Mouse (Mus musculus): ENCODE measurements at regions not wholly inside any gene's neighbourhood (a gene's known extent, or its start where the extent isn't known, plus 50 kb on each side); places are given as distances from the start of the nearest gene placed in this dataset.

DNA sequence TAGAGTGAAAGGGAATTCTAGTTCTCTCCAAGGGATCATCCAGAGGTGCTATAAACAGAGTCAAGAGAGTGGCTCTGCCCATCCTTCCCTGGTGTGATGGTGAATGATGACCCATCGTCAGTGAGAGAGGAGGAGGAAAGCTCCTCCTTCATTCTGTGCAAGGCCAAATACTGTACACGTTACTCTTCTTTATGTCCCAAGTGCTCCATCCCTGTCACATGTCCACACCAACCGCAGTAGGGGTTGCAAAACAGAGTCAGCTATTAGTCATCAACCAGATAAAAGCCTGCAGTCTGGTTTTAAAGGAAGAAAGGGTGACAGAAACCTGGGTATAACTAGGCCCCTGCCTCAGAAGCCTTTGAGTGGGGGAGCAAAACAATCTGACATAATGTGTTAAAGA lies 512.2 kb downstream of the Ccdc171 start:
- no peak for DNase-seq

DNA sequence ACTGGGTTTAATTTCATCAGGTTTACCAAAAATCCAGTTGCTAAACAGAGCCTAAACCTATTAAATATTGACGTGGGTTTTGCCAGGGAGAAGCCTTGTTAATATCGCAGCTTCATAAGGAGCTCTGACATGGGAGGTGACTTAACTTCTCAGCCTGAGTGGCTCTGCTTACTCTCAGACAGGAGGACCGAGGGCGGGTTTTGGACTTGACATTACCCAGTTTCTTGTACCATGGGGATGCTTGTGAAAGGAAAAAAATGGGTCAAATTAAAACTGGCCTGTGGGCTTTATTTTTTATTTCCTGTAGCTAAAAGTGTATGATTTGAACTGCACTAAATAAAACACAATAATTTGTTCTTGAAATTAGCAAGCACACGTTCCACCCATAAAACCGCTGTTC lies 524.9 kb downstream of the Ccdc171 start:
- DNase-seq: no peak

DNA sequence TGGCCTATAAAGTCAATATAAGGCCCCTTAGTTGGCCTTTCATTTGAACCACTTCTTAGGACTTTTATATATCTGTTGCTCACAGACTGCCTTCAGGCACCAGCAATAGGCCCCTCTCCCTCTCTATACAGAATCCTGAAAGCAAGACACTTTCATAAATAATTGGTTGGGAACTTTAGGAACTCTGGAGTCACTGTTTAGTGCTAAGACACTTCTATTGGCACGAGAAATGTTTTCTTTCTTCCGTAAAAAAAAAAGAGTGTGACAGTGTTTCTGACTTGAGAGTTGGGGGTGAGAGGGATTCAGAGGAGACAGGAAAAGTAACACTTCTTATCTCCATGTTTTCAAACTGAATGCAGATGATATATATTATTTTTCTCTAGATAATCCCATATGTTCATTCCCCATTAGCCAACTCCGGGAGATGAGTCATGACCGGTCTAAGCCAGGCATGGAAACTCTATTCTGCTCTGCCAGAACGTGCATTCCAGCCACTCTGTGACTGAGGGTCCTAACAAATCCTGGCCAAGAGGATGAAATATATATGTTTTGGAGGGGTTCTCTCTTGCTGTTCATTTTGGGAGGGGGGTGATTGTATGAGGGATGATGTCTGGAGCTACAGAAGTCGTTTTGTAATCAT lies 531.6 kb downstream of the Ccdc171 start:
- no peak for DNase-seq

DNA sequence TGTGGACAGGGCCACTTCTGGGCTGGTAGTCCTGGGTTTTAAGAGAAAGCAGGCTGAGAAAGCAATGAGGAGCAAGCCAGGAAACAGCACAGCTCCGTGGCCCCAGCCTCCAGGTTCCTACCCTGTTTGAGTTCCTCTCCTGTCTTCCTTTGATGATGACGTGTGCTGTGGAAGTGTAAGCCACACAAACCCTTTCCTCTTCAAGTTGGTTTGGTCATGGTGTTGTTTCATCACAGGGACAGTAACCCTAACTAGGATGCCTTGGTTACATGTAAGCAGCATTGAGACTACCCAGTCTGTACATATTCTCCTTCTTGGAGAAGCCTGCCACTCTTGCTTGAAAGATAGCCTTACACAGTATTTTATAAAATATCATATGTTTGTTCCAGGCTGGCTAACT lies 534.8 kb downstream of the Ccdc171 start:
- no peak for DNase-seq

DNA sequence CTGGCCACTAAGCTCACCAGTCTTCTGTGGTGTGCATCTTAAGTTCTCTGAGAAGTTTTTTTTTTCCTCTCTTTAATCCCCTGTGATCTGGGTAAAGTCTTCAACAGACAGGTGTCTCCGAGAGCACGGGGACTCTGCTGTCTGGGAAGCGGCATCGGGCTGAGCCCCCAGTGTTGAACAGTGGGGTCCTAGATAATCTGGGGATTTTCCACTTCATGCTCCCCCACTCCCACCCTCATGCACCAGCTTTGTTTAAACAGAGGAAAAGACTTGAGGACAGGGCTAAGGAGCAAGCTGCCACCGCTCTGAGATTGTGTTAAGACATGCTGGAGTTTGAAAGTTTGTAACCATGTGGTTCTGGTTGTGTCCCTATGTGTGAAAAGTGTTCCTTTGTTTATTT lies 538.4 kb downstream of the Ccdc171 start:
- no peak for DNase-seq

- DNase-seq: peak in 1 of 2 experiments; percentile 2
Observed at GRCm38 (mm10) chr4:84064614-84065456, 539.5 kb downstream of the Ccdc171 start.

- no peak for DNase-seq
Observed at GRCm38 (mm10) chr4:84065457-84066124, 540.2 kb downstream of the Ccdc171 start.

DNA sequence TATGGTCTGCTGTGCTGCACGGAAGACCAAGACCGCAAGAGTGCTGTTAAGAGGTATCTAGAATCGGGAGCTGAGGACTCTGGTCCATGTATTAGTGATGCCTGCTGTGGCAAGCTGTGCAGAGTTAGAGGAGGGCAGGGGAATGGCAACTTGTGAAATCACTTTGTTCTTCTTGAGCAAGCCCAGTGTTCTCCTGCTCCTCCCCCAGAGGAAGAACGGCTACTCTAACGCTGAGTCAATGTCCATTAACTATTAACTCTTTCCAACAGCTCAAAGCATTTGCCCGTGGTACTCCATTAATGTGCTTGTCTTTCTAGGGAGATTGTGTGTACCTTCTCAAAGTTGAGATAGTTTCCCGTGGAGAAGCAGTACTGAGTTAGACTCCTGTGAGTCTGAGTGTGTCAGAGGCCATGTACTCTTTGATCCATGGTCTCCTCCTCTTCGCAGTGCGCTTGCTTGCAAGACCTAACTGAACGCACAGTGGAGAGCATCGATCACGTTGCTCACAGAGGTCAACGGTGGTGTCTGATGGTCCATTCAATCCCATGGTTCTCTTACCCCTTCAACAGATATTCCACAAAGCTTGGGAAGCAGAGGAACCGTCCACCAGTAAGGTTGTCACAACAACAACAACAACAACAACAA lies 542.7 kb downstream of the Ccdc171 start:
- no peak for DNase-seq

GRCm38 (mm10) chr4:84068947-84069663 lies 543.8 kb downstream of the Ccdc171 start:
- no peak for DNase-seq

DNA sequence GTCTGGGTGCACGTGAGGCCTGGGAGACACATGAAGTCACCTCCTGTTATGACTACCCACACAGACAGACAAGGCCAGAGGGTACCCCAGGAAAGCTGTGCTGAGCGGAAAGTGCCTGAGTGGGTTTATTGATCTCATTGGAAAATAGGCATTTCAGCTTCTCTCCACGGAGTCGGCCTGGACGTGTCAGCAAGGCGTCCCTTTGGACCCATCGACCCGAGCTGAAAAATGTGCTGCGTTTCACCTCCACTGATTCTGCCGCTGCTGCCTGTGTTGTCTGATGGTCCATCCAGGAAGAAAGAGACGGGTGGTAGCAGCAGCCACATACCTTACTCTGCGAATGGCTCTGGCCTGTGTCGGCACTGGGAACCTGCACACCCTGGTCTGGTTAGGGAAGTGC lies 544.3 kb downstream of the Ccdc171 start:
- DNase-seq: no peak

DNA sequence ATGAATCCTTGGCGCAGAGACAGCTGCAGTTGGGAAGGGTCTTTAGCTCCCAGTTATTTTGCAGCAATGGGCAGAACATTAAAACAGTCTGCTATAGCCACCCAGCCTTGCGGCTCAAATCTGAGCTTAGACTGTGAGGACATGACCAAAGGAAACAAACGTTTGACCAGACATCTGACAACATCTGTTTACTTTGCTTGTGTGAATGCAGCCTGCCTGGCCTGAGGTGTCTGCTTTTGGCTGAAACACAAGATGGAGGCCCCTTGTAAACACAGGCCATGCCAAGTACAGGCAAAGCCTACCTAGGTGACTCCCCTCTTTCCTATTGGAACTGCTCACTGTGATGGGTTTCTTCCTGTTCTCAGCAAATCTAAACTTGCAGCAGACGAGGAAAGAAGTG lies 544.7 kb downstream of the Ccdc171 start:
- DNase-seq: no peak

DNA sequence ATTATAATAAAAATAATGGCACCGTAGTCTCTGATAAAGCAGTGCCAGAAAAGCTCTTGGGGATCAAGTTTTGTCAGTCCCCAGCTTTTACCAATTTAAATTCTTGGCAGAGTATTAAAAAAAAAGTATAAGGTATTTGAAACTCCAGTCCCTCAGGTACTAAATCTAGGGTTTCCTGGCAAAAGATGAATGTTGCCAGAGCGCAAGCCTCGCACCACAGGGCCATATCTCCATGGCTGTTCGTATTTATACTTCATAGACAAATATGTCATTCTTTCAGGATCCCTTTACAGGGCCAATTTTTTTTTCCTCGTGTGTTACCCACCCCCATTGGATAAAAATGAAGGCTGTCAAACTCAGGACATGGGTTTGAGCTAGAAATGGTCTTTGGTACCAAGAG lies 546.8 kb downstream of the Ccdc171 start:
- DNase-seq: no peak

DNA sequence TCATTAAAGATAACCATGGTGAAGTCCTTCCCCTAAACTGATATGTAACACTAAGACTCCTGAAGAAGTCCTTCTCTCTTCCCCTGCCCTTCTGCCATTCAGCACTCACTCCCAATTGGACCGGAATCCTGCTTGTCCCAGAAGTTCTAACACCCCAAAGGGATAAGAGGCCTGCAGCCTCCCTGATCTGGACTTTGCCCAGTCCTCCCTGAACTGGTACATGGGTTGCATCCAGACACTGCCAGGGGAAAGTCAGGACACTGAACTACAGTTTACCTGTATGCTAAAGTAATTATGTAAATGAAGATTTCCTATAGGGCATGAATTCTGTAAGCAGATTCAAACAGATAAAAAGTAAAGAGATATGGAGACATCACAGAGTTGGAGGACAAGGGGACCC lies 551.2 kb downstream of the Ccdc171 start:
- no peak for DNase-seq

DNA sequence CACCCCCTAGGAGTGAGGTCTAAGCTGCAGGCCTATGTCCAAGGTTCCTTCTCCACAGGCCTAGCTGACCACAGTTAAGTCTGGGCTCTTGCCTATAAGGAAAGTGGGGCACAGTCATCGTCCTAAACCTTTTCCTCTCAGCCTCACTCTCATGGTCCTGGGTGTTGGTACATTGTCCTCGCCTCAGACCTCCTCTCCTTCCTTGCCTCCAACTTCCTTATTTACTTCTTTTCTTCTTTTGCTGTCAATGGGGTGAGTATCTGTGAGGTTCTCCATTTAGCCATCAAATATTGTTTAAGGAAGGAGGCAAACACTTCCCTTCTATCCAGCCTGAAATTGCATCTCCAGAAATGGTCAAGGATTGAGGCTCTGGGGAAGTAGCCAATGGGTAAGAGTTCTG lies 554.2 kb downstream of the Ccdc171 start:
- DNase-seq: no peak

DNA sequence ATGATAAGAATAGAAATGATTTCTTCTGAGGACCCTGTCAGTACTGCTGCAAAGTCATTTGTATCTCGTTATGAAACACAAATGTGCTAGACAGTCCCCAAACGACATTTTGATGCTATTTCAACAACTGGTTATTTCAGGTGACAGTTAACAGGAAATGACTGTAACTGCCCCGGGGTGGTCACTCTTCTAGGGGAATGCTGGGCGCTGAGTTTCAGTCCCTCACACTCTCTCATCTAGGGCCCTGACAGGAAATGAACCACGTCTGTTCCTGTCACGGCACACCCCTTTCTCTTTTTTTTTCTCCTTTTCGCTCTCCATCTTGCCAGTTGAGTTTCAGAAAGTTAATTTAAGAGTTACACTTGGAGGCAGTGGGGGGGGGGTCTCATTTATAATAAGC lies 556.2 kb downstream of the Ccdc171 start:
- no peak for DNase-seq

DNA sequence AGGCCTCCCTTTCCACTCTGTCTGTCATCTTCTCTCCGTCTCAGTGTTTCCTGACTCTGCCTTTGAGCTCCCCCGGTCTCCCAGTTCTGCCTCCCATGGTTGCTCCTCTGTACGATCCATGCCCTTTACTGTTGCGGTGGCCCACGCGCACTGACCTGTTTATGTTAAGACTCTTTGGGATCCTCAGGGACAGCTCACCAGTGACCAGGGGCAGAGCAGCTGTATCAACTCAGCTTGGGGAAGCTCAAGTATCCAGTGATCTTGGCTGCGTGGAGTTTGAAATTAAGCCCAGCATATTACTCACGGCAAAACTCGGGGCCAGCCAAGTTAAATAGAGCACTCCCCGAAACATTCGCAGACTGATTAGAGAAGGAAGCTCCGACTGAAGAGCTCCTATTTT lies 562.8 kb downstream of the Ccdc171 start:
- DNase-seq: no peak

GRCm38 (mm10) chr4:84092509-84092908 lies 567.2 kb downstream of the Ccdc171 start:
- DNase-seq: no peak

GRCm38 (mm10) chr4:84095237-84095636 lies 569.9 kb downstream of the Ccdc171 start:
- no peak for DNase-seq

GRCm38 (mm10) chr4:84096081-84096480 lies 570.7 kb downstream of the Ccdc171 start:
- no peak for DNase-seq

GRCm38 (mm10) chr4:84099071-84099470 lies 573.7 kb downstream of the Ccdc171 start:
- DNase-seq: no peak

GRCm38 (mm10) chr4:84101923-84102322 lies 573.2 kb downstream of the Bnc2 start:
- no peak for DNase-seq

GRCm38 (mm10) chr4:84102736-84103135 lies 572.3 kb downstream of the Bnc2 start:
- DNase-seq: no peak

GRCm38 (mm10) chr4:84108592-84108991 lies 566.5 kb downstream of the Bnc2 start:
- no peak for DNase-seq
